Mouse (Mus musculus) CH12.LX (cell line): Measurements from ENCODE around the gene Avpr2. TPM values are rescaled to one million over a fixed set of nuclear protein-coding genes. Genes with fewer than 3 reads are reported as not detected.
A peak's percentile ranks its signal among the peaks of the same experiment; 100 is the strongest.

Source experiments
- DNase-seq: peaks from one replicate; pipeline ENCODE4 v3.0.0-alpha.2; 2013; ENCODE audit errors: extremely low read depth
- H3K27ac ChIP-seq: 2 replicates; pipeline ENCODE4 v1.5.1; 2012; ENCODE audit warnings: low read depth, mild to moderate bottlenecking, control low read depth, moderate library complexity; ENCODE audit not compliant: insufficient read depth
- H3K27me3 ChIP-seq: replicated peaks from 2 replicates; pipeline ENCODE3; 2012; ENCODE audit warnings: inconsistent platforms
- H3K36me3 ChIP-seq, 2 experiments: replicated peaks in 1 of 2; 2 replicates each; pipeline versions ENCODE3 to v1.6.1; 2012; ENCODE audit warnings: inconsistent platforms in 1 of 2, low read length in 1 of 2, mild to moderate bottlenecking in 1 of 2, mixed read lengths in 1 of 2, moderate library complexity in 1 of 2; ENCODE audit not compliant: control insufficient read depth in 1 of 2, insufficient read depth in 1 of 2
- H3K4me1 ChIP-seq, 2 experiments: 2 replicates each; pipeline ENCODE4 v1.6.1; 2012; ENCODE audit warnings: inconsistent platforms in 1 of 2, moderate library complexity in 1 of 2; ENCODE audit not compliant: insufficient read depth in 2 of 2, control insufficient read depth in 1 of 2
- H3K4me2 ChIP-seq: 2 replicates; pipeline ENCODE4 v1.6.1; 2012; ENCODE audit warnings: low read depth, mild to moderate bottlenecking, control low read depth; ENCODE audit not compliant: poor library complexity, insufficient read depth, severe bottlenecking
- H3K4me3 ChIP-seq, 3 experiments: fragments of 150-350 bp in 1 of 3; sonication (generic) in 1 of 3; replicated peaks in 1 of 3; 2 replicates each; pipeline versions ENCODE3 to v1.5.1; 2011 to 2012; ENCODE audit warnings: low read depth in 2 of 3, low read length in 2 of 3, mild to moderate bottlenecking in 2 of 3, moderate library complexity in 2 of 3, control low read depth in 1 of 3, improper control_type of control experiment in 1 of 3, inconsistent platforms in 1 of 3, mixed read lengths in 1 of 3; ENCODE audit not compliant: poor library complexity in 1 of 3
- H3K79me2 ChIP-seq: replicated peaks from 2 replicates; pipeline ENCODE4 v1.6.1; 2012; ENCODE audit warnings: mild to moderate bottlenecking, moderate library complexity; ENCODE audit not compliant: control insufficient read depth, poor library complexity, insufficient read depth, severe bottlenecking; ENCODE audit errors: extremely low read depth
- H3K9ac ChIP-seq: 2 replicates; pipeline ENCODE4 v1.6.1; 2012; ENCODE audit warnings: low read depth, mild to moderate bottlenecking, control low read depth, moderate library complexity; ENCODE audit not compliant: insufficient read depth
- H3K9me3 ChIP-seq: replicated peaks from 2 replicates; pipeline ENCODE3; 2012; ENCODE audit warnings: low read length, inconsistent platforms, mixed read lengths
- CHD2 ChIP-seq: IDR thresholded peaks from 2 replicates; pipeline ENCODE4 v1.6.1; 2011; ENCODE audit warnings: low read length, improper control_type of control experiment
- CTCF ChIP-seq, 2 experiments: IDR thresholded peaks in 1 of 2; conservative IDR thresholded peaks in 1 of 2; 2 replicates each; pipeline ENCODE4 v1.5.1; 2011 to 2012; ENCODE audit warnings: low read depth in 2 of 2, low read length in 2 of 2, improper control_type of control experiment in 1 of 2, inconsistent platforms in 1 of 2, mild to moderate bottlenecking in 1 of 2, moderate library complexity in 1 of 2
- E2F4 ChIP-seq: IDR thresholded peaks from 2 replicates; pipeline ENCODE4 v1.6.1; 2011; ENCODE audit warnings: low read depth, low read length, improper control_type of control experiment; ENCODE audit not compliant: insufficient replicate concordance
- ELF1 ChIP-seq: IDR thresholded peaks from 2 replicates; pipeline ENCODE4 v1.6.1; 2014; ENCODE audit warnings: low read depth, mild to moderate bottlenecking, inconsistent platforms, low read length, improper control_type of control experiment
- EP300 ChIP-seq: IDR thresholded peaks from 2 replicates; pipeline ENCODE4 v1.6.1; 2011; ENCODE audit warnings: low read length, improper control_type of control experiment
- HCFC1 ChIP-seq: IDR thresholded peaks from 2 replicates; pipeline ENCODE4 v1.6.1; 2012; ENCODE audit warnings: low read depth, mild to moderate bottlenecking, inconsistent platforms, low read length, improper control_type of control experiment
- JUN ChIP-seq: IDR thresholded peaks from 2 replicates; pipeline ENCODE4 v1.6.1; 2011; ENCODE audit warnings: low read depth, mild to moderate bottlenecking, low read length, improper control_type of control experiment, moderate library complexity; ENCODE audit not compliant: insufficient read depth
- KAT2A ChIP-seq: IDR thresholded peaks from 2 replicates; pipeline ENCODE4 v1.6.1; 2012; ENCODE audit warnings: low read length, improper control_type of control experiment, inconsistent platforms; ENCODE audit not compliant: insufficient replicate concordance
- MAX ChIP-seq: IDR thresholded peaks from 2 replicates; pipeline ENCODE4 v1.6.1; 2011; ENCODE audit warnings: low read length, improper control_type of control experiment
- MEF2A ChIP-seq: IDR thresholded peaks from 2 replicates; pipeline ENCODE4 v1.6.1; 2014; ENCODE audit warnings: low read depth, mild to moderate bottlenecking, inconsistent platforms, low read length, improper control_type of control experiment, borderline replicate concordance
- MXI1 ChIP-seq: IDR thresholded peaks from 2 replicates; pipeline ENCODE4 v1.6.1; 2011; ENCODE audit warnings: mild to moderate bottlenecking, low read depth, low read length, improper control_type of control experiment
- MYC ChIP-seq: IDR thresholded peaks from 2 replicates; pipeline ENCODE4 v1.6.1; 2011; ENCODE audit warnings: low read depth, mild to moderate bottlenecking, improper control_type of control experiment, low read length
- NRF1 ChIP-seq: IDR thresholded peaks from 2 replicates; pipeline ENCODE4 v1.6.1; 2014; ENCODE audit warnings: low read depth, mild to moderate bottlenecking, inconsistent platforms, low read length, improper control_type of control experiment, moderate library complexity
- PAX5 ChIP-seq: IDR thresholded peaks from 2 replicates; pipeline ENCODE4 v1.6.1; 2012; ENCODE audit warnings: low read length, inconsistent platforms, mixed read lengths
- POLR2AphosphoS2 ChIP-seq: IDR thresholded peaks from 2 replicates; pipeline ENCODE4 v1.6.1; 2011; ENCODE audit warnings: low read depth, low read length, improper control_type of control experiment
- RAD21 ChIP-seq: IDR thresholded peaks from 2 replicates; pipeline ENCODE4 v1.6.1; 2011; ENCODE audit warnings: low read depth, mild to moderate bottlenecking, low read length, improper control_type of control experiment, moderate library complexity
- RCOR1 ChIP-seq: conservative IDR thresholded peaks from 2 replicates; pipeline ENCODE4 v1.6.1; 2012; ENCODE audit warnings: low read depth, mild to moderate bottlenecking, inconsistent platforms, low read length, improper control_type of control experiment
- SIN3A ChIP-seq: IDR thresholded peaks from 2 replicates; pipeline ENCODE4 v1.6.1; 2012; ENCODE audit warnings: low read length, improper control_type of control experiment, inconsistent platforms
- SMC3 ChIP-seq: IDR thresholded peaks from 2 replicates; pipeline ENCODE4 v1.6.1; 2011; ENCODE audit warnings: low read depth, low read length, improper control_type of control experiment
- TBP ChIP-seq: conservative IDR thresholded peaks from 2 replicates; pipeline ENCODE4 v1.6.1; 2011; ENCODE audit warnings: low read depth, low read length, improper control_type of control experiment
- USF2 ChIP-seq: conservative IDR thresholded peaks from 2 replicates; pipeline ENCODE4 v1.6.1; 2011; ENCODE audit warnings: low read depth, low read length, improper control_type of control experiment
- ZC3H11A ChIP-seq: IDR thresholded peaks from 2 replicates; pipeline ENCODE4 v1.6.1; 2012; ENCODE audit warnings: low read depth, mild to moderate bottlenecking, inconsistent platforms, low read length, improper control_type of control experiment
- ZKSCAN1 ChIP-seq: IDR thresholded peaks from 2 replicates; pipeline ENCODE4 v1.6.1; 2012; ENCODE audit warnings: low read depth, inconsistent platforms, low read length, improper control_type of control experiment, borderline replicate concordance
- ZMIZ1 ChIP-seq: IDR thresholded peaks from 2 replicates; pipeline ENCODE4 v1.6.1; 2012; ENCODE audit warnings: low read depth, mild to moderate bottlenecking, inconsistent platforms, low read length, improper control_type of control experiment
- ZNF384 ChIP-seq: IDR thresholded peaks from 2 replicates; pipeline ENCODE4 v1.6.1; 2012; ENCODE audit warnings: low read depth, low read length, improper control_type of control experiment, inconsistent platforms
- dilution Hi-C: fragments of 300-500 bp; cut with MboI; formaldehyde crosslinking; loops from 2 replicates; pipeline ENCODE4 v1.14.3; 2020; ENCODE audit warnings: low sequenced_read_pairs; ENCODE audit not compliant: extremely low pct_unique_long_range_greater_than_20kb, extremely low pct_ligation_motif_present
- in situ Hi-C: fragments of 300-500 bp; cut with MboI; formaldehyde crosslinking; loops from 3 replicates; pipeline ENCODE4 v1.14.3; 2019; ENCODE audit warnings: low sequenced_read_pairs, low pct_ligation_motif_present, low pct_unique_long_range_greater_than_20kb, mixed read lengths
- polyA plus RNA-seq: library from polyadenylated mRNA; unstranded; fragments of >175 nt; gene quantifications from 2 replicates; pipeline ENCODE4 v1.2.1, GENCODE M21; 2012; ENCODE audit warnings: low read depth; ENCODE audit not compliant: insufficient read length
- total RNA-seq, 2 experiments: library from RNA; depleted of rRNA; stranded (reverse); fragments of 300-350 nt in 1 of 2; fragments of >200 nt in 1 of 2; gene quantifications; 2 replicates each; pipeline ENCODE4 v1.2.3; 2012 to 2014

Gene Avpr2
- total and polyA plus RNA-seq, 3 experiments = 0.20 to 0.34 TPM; not detected in 1

- peak; percentile 92 for TF ChIP-seq NRF1
These were observed 23.2 kb downstream of the Avpr2 start (continued) for GRCm38 (mm10) chrX:73914827-73915703.

- H3K4me3 ChIP-seq = no peak overlapping the region
- in situ Hi-C loops = no loop called here
- TF ChIP-seq USF2 (no peak), EP300 (no peak), NRF1 (no peak), PAX5 (no peak), MXI1 (no peak), ZC3H11A (no peak), RAD21 (no peak), ZMIZ1 (no peak), MYC (no peak), SMC3 (no peak), MEF2A (no peak), POLR2AphosphoS2 (no peak), TBP (no peak), CTCF (conservative IDR thresholded peaks at IDR 0.05 in 1 of 2, IDR thresholded peaks at IDR 0.05 in 1 of 2; ENCODE audit: low read depth in 2 of 2, low read length in 2 of 2) (no peak)
- TF ChIP-seq, all 38 proteins: peak for 0
- Histone ChIP-seq H3K4me2 (no peak overlapping the region), H3K4me1 (peaks cover 4 to 32% of the 10 kb centered on the region in 2 experiments; a peak in 3 of 4 replicates), H3K27ac (no peak overlapping the region), H3K9me3 (no peaks in the 10 kb centered on the region), H3K36me3 (peaks cover 31 to 33% of the 10 kb centered on the region in 2 experiments), H3K79me2 (peaks cover 16% of the 10 kb centered on the region), H3K9ac (no peak overlapping the region), H3K27me3 (no peaks in the 10 kb centered on the region)
- no peak for DNase-seq
- dilution Hi-C loops = no loop called here
These were observed 25.0 kb downstream of the Avpr2 start for GRCm38 (mm10) chrX:73916945-73917344.

- Histone ChIP-seq H3K4me1 (peaks cover 2 to 21% of the 10 kb centered on the region in 2 experiments; a peak in 2 of 4 replicates), H3K36me3 (peaks cover 31 to 33% of the 10 kb centered on the region in 2 experiments), H3K27ac (no peak overlapping the region), H3K9me3 (no peaks in the 10 kb centered on the region), H3K4me2 (no peak overlapping the region), H3K4me3 (no peak overlapping the region), H3K79me2 (peaks cover 16% of the 10 kb centered on the region), H3K27me3 (no peaks in the 10 kb centered on the region), H3K9ac (no peak overlapping the region)
- TF ChIP-seq ZNF384 (no peak), JUN (no peak), ZKSCAN1 (no peak), CTCF (conservative IDR thresholded peaks at IDR 0.05 in 1 of 2, IDR thresholded peaks at IDR 0.05 in 1 of 2; ENCODE audit: low read depth in 2 of 2, low read length in 2 of 2) (no peak), CHD2 (no peak), HCFC1 (no peak), E2F4 (no peak), KAT2A (no peak), MAX (no peak), SIN3A (no peak), SMC3 (no peak), EP300 (no peak), PAX5 (no peak), RCOR1 (no peak), USF2 (no peak), ELF1 (no peak)
- in situ Hi-C loops (no loop called here), dilution Hi-C loops (no loop called here)
- no peak for DNase-seq
These were observed 26.7 kb downstream of the Avpr2 start for GRCm38 (mm10) chrX:73918631-73919030.
